Mouse (Mus musculus) testis, adult 2 months (tissue): ENCODE measurements around the gene Atp2a1.

Experiments
- CTCF ChIP-seq: fragments of 200-500 bp; IDR thresholded peaks from 2 replicates; pipeline ENCODE4 v1.5.1; 2012; ENCODE audit warnings: low read depth, mild to moderate bottlenecking, inconsistent platforms, low read length, moderate library complexity; ENCODE audit not compliant: control insufficient read depth, insufficient read depth, insufficient replicate concordance
- POLR2A ChIP-seq: fragments of 200-500 bp; IDR thresholded peaks from 2 replicates; pipeline ENCODE4 v1.6.1; 2012; ENCODE audit warnings: low read depth, mild to moderate bottlenecking, inconsistent platforms, low read length, moderate library complexity; ENCODE audit not compliant: control insufficient read depth

- TF ChIP-seq CTCF (no peak), POLR2A (no peak)
Measured at GRCm38 (mm10) chr7:126481699-126482098, 18.8 kb upstream of the Atp2a1 start.
